14 mouse cellular contexts compared by ENCODE assay signal in the genomic region with DNA sequence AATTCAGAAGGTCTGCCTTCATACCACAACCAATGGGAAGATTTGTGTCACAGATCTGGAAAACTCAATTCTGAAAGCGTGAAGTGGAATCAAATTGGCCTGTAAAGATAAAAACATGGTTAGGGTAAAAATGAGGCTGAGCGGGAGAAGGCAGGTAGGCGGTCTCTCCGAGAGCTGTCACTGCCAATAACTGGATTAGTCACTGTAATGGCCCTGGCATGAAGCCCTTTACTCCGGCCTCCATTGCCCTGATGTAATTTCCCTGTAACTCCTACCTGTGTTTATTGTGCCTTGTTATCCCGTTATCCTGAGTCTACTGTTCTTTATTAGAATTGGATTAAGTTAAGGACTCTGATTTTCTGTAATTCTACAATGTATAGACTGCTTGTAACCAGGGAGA.
A peak's percentile ranks its signal among the peaks of the same experiment; 100 is the strongest.
DNase-seq lines count a peak whose midpoint lies in the region; TF ChIP-seq lines count a peak whose summit lies in the region.
"Had no signal": no experiment of that assay in that cellular context is flagged by ENCODE, and none has a peak within 500 bp of the region (broad histone marks: within the 10 kb centered on the region; RNA-seq: fewer than 3 reads in every experiment).

No protein-coding gene starts in this region.

- TF ChIP-seq POLR2A in brain, embryonic 14.5 days (IDR thresholded peaks at IDR 0.05; ENCODE audit: borderline replicate concordance, extremely low read depth, insufficient read depth, insufficient read length, poor library complexity, severe bottlenecking) = no peak

- no peak for TF ChIP-seq CTCF in brain, embryonic 14.5 days (IDR thresholded peaks at IDR 0.05; ENCODE audit: borderline replicate concordance, extremely low read depth, insufficient read depth, insufficient read length)

- peak; percentile 36 to 71 for DNase-seq in adrenal gland, adult (ENCODE audit: inconsistent age in 2 of 2, low spot score in 1 of 2)
- no peak for DNase-seq in adrenal gland, postnatal 4 days (ENCODE audit: low spot score in 2 of 2)
- peak; percentile 24 to 45 for DNase-seq in cerebellum, postnatal 14 days
- no peak for DNase-seq in cerebellum, adult 8-10 months
- peak; percentile 68 for DNase-seq in MN1 (ENCODE audit: low spot score)
- peak; percentile 14 for DNase-seq in brain, embryonic 14.5 days (ENCODE audit: low read depth)
- no peak for DNase-seq in right cerebral cortex, postnatal 25 days
- no peak for DNase-seq in urinary bladder, adult 18-20 months (ENCODE audit: low spot score in 2 of 2)
- DNase-seq: B cell, adult 2 months; cerebellum, adult 18-20 months; cerebellum, postnatal 36 days; forebrain, postnatal 0 days; gastrocnemius, postnatal 14 days; kidney, adult 11 months had no signal

Comparison
In these comparisons a context has a peak if more than half of its experiments do, and no peak if none do; other contexts are left out.
1. DNase-seq: peak in adrenal gland, adult (2 of 2), cerebellum, postnatal 14 days (2 of 2), MN1 (single experiment) and brain, embryonic 14.5 days (single experiment); none in adrenal gland, postnatal 4 days (0 of 2), cerebellum, adult 8-10 months (single experiment), right cerebral cortex, postnatal 25 days (single experiment) and urinary bladder, adult 18-20 months (0 of 2).